Mouse (Mus musculus) liver, embryonic 14.5 days (tissue): ENCODE measurements around the gene Sik2. TPM values are rescaled to one million over a fixed set of nuclear protein-coding genes. Genes with fewer than 3 reads are reported as not detected.

ENCODE experiments used
- ATAC-seq: fragments of 200-750 bp; cut with Nextera tagmentation; 2 replicates; pipeline ENCODE4 v1.8.0; 2017; ENCODE audit warnings: moderate number of reproducible peaks, mild to moderate bottlenecking, moderate library complexity; ENCODE audit not compliant: insufficient read depth
- DNase-seq, 3 experiments: peaks; one replicate each; pipeline ENCODE4 v3.0.0-alpha.2; 2012 to 2013; ENCODE audit warnings: low read depth in 3 of 3, low spot score in 3 of 3
- H3K27ac ChIP-seq: fragments of 300-500 bp; sonication (generic); 2 replicates; pipeline ENCODE4 v1.5.1; 2014; ENCODE audit warnings: moderate library complexity, mild to moderate bottlenecking, control low read depth, inconsistent platforms
- H3K27me3 ChIP-seq: fragments of 300-500 bp; sonication (generic); 2 replicates; pipeline ENCODE4 v1.6.1; 2014; ENCODE audit warnings: mild to moderate bottlenecking, low read length, moderate library complexity; ENCODE audit not compliant: control insufficient read depth, insufficient read depth
- H3K36me3 ChIP-seq: fragments of 300-500 bp; sonication (generic); replicated peaks from 2 replicates; pipeline ENCODE4 v1.6.1; 2014; ENCODE audit warnings: low read depth; ENCODE audit not compliant: control insufficient read depth, insufficient read depth
- H3K4me1 ChIP-seq, 2 experiments: fragments of 200-500 bp in 1 of 2; fragments of 300-500 bp in 1 of 2; sonication (generic) in 1 of 2; replicated peaks; 2 replicates each; pipeline ENCODE4 v1.6.1; 2012 to 2014; ENCODE audit warnings: antibody characterized with exemption in 1 of 2, inconsistent platforms in 1 of 2, low read length in 1 of 2; ENCODE audit not compliant: control insufficient read depth in 2 of 2, insufficient read depth in 2 of 2
- H3K4me2 ChIP-seq: fragments of 300-500 bp; sonication (generic); 2 replicates; pipeline ENCODE4 v1.6.1; 2014; ENCODE audit warnings: low read depth, mild to moderate bottlenecking, control low read depth, moderate library complexity
- H3K4me3 ChIP-seq, 2 experiments: fragments of 200-500 bp in 1 of 2; fragments of 300-500 bp in 1 of 2; sonication (generic) in 1 of 2; 2 replicates each; pipeline ENCODE4 v1.5.1; 2012 to 2014; ENCODE audit warnings: low read depth in 2 of 2, low read length in 2 of 2, mild to moderate bottlenecking in 2 of 2, control low read depth in 1 of 2, inconsistent platforms in 1 of 2, moderate library complexity in 1 of 2; ENCODE audit not compliant: insufficient read depth in 1 of 2
- H3K9ac ChIP-seq: fragments of 300-500 bp; sonication (generic); replicated peaks from 2 replicates; pipeline ENCODE4 v1.6.1; 2014; ENCODE audit warnings: mild to moderate bottlenecking, control low read depth, moderate library complexity
- H3K9me3 ChIP-seq: fragments of 300-500 bp; sonication (generic); 2 replicates; pipeline ENCODE4 v1.6.1; 2016; ENCODE audit warnings: low read length, mixed read lengths; ENCODE audit not compliant: control insufficient read depth
- CTCF ChIP-seq: IDR thresholded peaks from 2 replicates; pipeline ENCODE4 v1.5.1; 2016; ENCODE audit warnings: antibody characterized with exemption, low read depth, control low read depth
- EP300 ChIP-seq: IDR thresholded peaks from 2 replicates; pipeline ENCODE4 v1.6.1; 2016; ENCODE audit warnings: antibody characterized with exemption, low read depth
- WGBS: fragments of 180-500 bp; shearing (Covaris S2); extraction: QIAGEN DNeasy Blood & Tissue Kit; methylation state at CpG from one replicate; pipeline ENCODE4 v1.1.7; 2014; ENCODE audit not compliant: insufficient replicate concordance; 5-methylcytosine and 5-hydroxymethylcytosine counted together
- polyA plus RNA-seq, 2 experiments: library from polyadenylated mRNA; depleted of rRNA in 1 of 2; stranded (reverse) in 1 of 2; unstranded in 1 of 2; fragments of >200 nt; fragmentation: Nextera tagmentation in 1 of 2; extraction: Ambion mirVana in 1 of 2; gene quantifications; 2 replicates each; pipeline versions ENCODE4 v1.2.1 to v1.2.3; 2012 to 2014

Gene Sik2
- polyA plus RNA-seq, 2 experiments = 6.9 to 7.8 TPM

GRCm38 (mm10) chr9:51026952-51027351, 18.1 kb upstream of the Sik2 start:
- Histone ChIP-seq H3K27ac (no peak overlapping the region), H3K4me2 (no peak overlapping the region), H3K27me3 (no peaks in the 10 kb centered on the region), H3K9ac (no peak overlapping the region), H3K9me3 (no peaks in the 10 kb centered on the region), H3K36me3 (no peaks in the 10 kb centered on the region), H3K4me1 (no peaks in the 10 kb centered on the region), H3K4me3 (no peak overlapping the region)
- ATAC-seq (no peak), DNase-seq (no peak)
- 50% methylated on average over 1 of the region's 1 CpGs for WGBS
- TF ChIP-seq EP300 = no peak
- TF ChIP-seq CTCF = no peak

GRCm38 (mm10) chr9:51021123-51021795, 12.4 kb upstream of the Sik2 start:
- ATAC-seq = no peak
- no peaks in the 10 kb centered on the region for H3K36me3 ChIP-seq
- no peak for DNase-seq
- H3K4me3 ChIP-seq = no peak overlapping the region
- TF ChIP-seq EP300 = no peak
- TF ChIP-seq CTCF = no peak
- H3K4me2 ChIP-seq = no peak overlapping the region
- 0 out of 4 replicates have a peak, but pooled peaks cover 0 to 2% of the 10 kb centered on the region in 2 experiments for H3K4me1 ChIP-seq
- H3K9me3 ChIP-seq = no peaks in the 10 kb centered on the region
- H3K27ac ChIP-seq = no peak overlapping the region
- H3K9ac ChIP-seq = no peak overlapping the region
- WGBS = 36% methylated on average over 4 of the region's 4 CpGs
- no peaks in the 10 kb centered on the region for H3K27me3 ChIP-seq

DNA sequence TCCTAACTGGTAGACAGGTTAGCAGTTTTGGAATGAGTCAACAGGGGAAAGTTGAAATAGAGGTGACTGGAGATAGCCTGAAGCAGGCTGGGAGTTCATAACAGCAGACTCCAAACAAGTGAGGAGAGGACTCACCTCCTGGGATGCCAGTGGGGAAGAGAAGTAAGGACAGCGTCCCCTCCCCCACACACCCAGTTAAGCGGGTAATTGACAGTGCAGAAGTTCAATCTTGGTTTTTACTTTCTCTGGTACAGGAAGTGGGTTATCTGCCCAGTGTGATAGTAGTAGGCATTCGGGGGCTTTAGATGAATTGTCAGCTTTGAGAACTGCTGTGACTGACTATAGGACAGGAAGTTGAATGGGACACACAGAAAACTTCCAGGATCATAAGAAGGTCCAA, 11.5 kb upstream of the Sik2 start:
- ATAC-seq = no peak
- Histone ChIP-seq H3K36me3 (no peaks in the 10 kb centered on the region), H3K27me3 (no peaks in the 10 kb centered on the region), H3K4me2 (no peak overlapping the region), H3K4me3 (no peak overlapping the region), H3K9me3 (no peaks in the 10 kb centered on the region), H3K9ac (no peak overlapping the region), H3K27ac (no peak overlapping the region), H3K4me1 (0 out of 4 replicates have a peak, but pooled peaks cover 0 to 2% of the 10 kb centered on the region in 2 experiments)
- TF ChIP-seq CTCF = no peak
- TF ChIP-seq EP300 = no peak
- 4% methylated on average over 3 of the region's 3 CpGs for WGBS
- no peak for DNase-seq

GRCm38 (mm10) chr9:51019670-51020069, 10.8 kb upstream of the Sik2 start:
- ATAC-seq (no peak), DNase-seq (no peak)
- no peaks in the 10 kb centered on the region for H3K36me3 ChIP-seq
- no peak overlapping the region for H3K4me3 ChIP-seq
- no peaks in the 10 kb centered on the region for H3K9me3 ChIP-seq
- H3K9ac ChIP-seq = no peak overlapping the region
- 48% methylated on average over 7 of the region's 7 CpGs for WGBS
- H3K27me3 ChIP-seq = no peaks in the 10 kb centered on the region
- no peak overlapping the region for H3K27ac ChIP-seq
- TF ChIP-seq EP300 = no peak
- no peak for TF ChIP-seq CTCF
- H3K4me2 ChIP-seq = no peak overlapping the region
- H3K4me1 ChIP-seq = 0 out of 4 replicates have a peak, but pooled peaks cover 0 to 2% of the 10 kb centered on the region in 2 experiments

DNA sequence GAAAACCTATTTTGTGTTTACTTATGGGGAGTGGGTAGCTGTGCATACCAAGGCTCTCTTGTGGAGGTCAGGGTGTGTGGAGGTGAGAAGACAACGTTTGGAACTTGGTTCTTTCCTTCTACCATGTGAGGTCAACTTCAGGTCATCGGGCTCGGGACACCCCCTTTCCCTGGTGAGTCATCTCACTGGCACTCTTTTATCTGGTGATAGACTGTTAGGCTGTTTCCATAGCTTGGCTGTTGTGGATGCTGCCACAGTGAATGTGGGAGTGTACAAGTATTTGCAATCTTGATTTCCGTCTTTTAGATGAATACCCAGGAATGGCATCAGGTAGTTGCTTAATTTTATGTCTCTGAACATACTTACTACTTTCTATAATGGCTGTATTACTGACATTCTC, 6.9 kb upstream of the Sik2 start:
- no peaks in the 10 kb centered on the region for H3K27me3 ChIP-seq
- H3K4me2 ChIP-seq = no peak overlapping the region
- ATAC-seq (no peak), DNase-seq (no peak)
- 37% methylated on average over 4 of the region's 4 CpGs for WGBS
- H3K9me3 ChIP-seq = no peaks in the 10 kb centered on the region
- no peak overlapping the region for H3K4me3 ChIP-seq
- H3K36me3 ChIP-seq = no peaks in the 10 kb centered on the region
- no peak overlapping the region for H3K27ac ChIP-seq
- no peak overlapping the region for H3K9ac ChIP-seq
- TF ChIP-seq CTCF (no peak), EP300 (no peak)
- H3K4me1 ChIP-seq = 0 out of 4 replicates have a peak, but pooled peaks cover 0 to 2% of the 10 kb centered on the region in 2 experiments
